Mouse (Mus musculus) layer of hippocampus, postnatal 25 days (tissue): Measurements from ENCODE around the gene Klhdc3. TPM values are rescaled to one million over a fixed set of nuclear protein-coding genes. Genes with fewer than 3 reads are reported as not detected.

Source experiments
- DNase-seq, 2 experiments: peaks; one replicate each; pipeline ENCODE4 v3.0.0; 2022; ENCODE audit warnings: mixed read lengths in 2 of 2, low spot score in 1 of 2; ENCODE audit errors: extremely low spot score in 1 of 2
- total RNA-seq, 2 experiments: library from RNA; stranded (reverse); gene quantifications; 2 replicates each; pipeline ENCODE4 v1.2.3; 2021

Klhdc3 gene
- 100 to 1,000 TPM; 180 to 197 TPM for total RNA-seq

- DNase-seq: peak; percentile 88
Measured at GRCm38 (mm10) chr17:46680760-46681373, at the start of gene Klhdc3. Gene Klhdc3 (minus strand): TSS chr17:46680914.

GRCm38 (mm10) chr17:46728904-46729318 lies 48.2 kb upstream of the Klhdc3 start, which contains the start of gene Gnmt:
Gene Gnmt (minus strand): TSS chr17:46729168.
- no peak for DNase-seq

GRCm38 (mm10) chr17:46728496-46728895 lies 47.8 kb upstream of the Klhdc3 start:
- DNase-seq: no peak

DNA sequence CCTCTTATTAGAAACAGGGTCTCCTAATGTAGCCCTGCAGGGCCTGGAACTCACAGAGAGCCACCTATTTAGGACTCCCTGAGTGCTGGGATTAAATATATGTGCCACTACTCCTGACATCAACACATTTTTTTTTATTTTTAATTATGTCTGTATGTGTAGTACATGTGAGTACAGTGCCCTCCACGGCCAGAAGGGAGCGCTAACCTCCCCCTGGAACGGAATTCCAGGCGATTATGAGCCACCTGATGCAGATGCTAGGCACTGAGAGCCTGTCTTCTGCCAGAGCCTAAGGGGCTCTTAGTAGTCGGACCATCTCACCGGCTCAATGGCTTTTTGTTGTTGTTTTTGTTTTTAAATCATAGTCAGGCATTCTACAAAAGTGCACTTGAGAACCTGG lies 47.3 kb upstream of the Klhdc3 start:
- peak in 1 of 2 experiments; percentile 31 for DNase-seq

GRCm38 (mm10) chr17:46727271-46727670 lies 46.6 kb upstream of the Klhdc3 start:
- DNase-seq: no peak

DNA sequence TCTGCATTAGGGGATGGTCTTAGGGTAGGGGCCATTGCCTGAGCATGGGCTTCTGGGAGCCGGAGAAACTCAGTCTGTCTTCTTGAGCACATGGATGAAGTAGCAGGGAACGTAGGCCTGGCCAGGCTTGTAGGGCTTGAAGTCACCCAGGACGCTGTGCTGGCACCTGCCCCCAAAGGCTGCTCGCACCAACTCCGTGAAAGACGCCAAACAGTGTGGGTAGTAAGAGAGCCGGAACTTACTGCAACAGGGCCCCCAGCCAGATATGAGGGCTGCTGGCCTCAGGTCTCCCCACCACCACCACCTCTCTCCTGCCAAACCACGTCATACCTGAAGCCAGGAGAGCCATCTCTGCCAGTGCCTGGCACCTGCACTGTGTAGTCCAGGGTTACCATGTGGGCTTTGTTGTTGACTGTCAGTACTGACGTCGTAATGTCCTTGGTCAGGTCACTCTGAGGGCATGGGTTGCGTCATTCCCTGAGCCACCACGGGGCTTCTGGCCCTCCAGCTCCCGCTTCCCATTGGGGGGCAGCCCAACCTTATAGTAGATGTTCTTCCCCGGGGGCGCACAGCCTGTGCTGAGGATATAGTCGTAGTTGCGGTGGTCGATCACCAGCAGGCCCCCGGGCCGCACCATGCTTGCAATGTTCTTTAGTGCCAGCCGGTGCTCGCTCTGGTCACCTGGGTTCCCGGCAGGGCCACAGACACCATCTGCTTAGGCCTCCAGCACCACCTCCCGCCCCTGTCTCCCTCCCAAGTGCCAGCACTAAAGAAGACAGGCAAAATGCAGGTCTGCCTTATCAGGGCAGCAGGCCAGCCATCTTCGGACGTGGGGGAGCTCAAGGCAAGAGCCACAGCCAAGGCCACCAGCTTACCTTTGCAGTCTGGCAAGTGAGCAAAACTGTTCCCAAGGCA lies 45.3 kb upstream of the Klhdc3 start:
- DNase-seq: no peak

GRCm38 (mm10) chr17:46725273-46725672 lies 44.6 kb upstream of the Klhdc3 start:
- DNase-seq: no peak

- no peak for DNase-seq
Measured at GRCm38 (mm10) chr17:46724477-46725084, 43.9 kb upstream of the Klhdc3 start.

DNA sequence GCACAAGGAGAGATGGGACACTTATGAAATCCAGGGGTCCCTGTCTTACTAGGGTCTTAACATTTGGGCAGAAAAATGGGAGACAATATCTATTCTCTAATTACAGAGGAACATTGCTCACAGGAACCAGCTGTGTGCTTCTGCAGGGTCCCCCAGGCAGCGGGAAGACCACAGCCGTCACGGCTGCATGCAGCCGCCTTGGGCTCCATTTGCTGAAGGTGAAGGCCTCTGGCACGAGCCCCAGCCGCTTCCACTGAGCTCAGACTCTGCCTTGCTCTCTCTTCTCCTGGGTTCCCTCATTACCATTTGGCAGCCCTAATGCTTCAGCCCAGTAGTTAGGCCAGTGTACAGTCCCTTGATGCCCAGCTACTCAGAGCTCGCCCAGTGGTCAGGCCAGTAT lies 40.4 kb upstream of the Klhdc3 start:
- DNase-seq: no peak

- DNase-seq: no peak
Measured at GRCm38 (mm10) chr17:46714756-46715481, 34.2 kb upstream of the Klhdc3 start.

- DNase-seq: no peak
Measured at GRCm38 (mm10) chr17:46713849-46714248, 33.1 kb upstream of the Klhdc3 start.

DNA sequence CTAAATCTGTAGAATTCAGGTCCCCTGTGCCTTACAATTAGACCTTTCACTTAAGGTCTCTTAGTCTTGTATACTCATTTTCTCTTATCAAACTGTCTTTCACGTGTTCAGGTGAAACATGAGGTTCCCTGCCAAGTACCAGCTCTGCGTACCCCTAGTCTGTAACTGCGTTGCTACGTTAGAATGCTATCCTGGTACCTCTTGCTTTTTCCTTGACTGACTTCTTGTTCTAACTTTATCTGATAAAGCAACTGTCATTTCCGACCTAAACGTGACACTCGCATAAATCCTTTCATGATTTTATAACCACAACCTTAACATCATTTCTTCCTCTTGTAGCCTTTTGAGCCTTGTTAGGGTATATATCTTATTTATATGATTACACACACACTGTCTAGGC lies 31.7 kb upstream of the Klhdc3 start:
- DNase-seq: no peak

- DNase-seq: peak in 1 of 2 experiments; percentile 41
Measured at GRCm38 (mm10) chr17:46711612-46712271, 31.0 kb upstream of the Klhdc3 start.

- DNase-seq: peak; percentile 82 to 86
Measured at GRCm38 (mm10) chr17:46710959-46711597, 30.4 kb upstream of the Klhdc3 start, which contains the start of gene Pex6. Gene Pex6 (plus strand): TSS chr17:46711463.

GRCm38 (mm10) chr17:46706375-46707089 lies 25.8 kb upstream of the Klhdc3 start:
- DNase-seq: no peak

DNA sequence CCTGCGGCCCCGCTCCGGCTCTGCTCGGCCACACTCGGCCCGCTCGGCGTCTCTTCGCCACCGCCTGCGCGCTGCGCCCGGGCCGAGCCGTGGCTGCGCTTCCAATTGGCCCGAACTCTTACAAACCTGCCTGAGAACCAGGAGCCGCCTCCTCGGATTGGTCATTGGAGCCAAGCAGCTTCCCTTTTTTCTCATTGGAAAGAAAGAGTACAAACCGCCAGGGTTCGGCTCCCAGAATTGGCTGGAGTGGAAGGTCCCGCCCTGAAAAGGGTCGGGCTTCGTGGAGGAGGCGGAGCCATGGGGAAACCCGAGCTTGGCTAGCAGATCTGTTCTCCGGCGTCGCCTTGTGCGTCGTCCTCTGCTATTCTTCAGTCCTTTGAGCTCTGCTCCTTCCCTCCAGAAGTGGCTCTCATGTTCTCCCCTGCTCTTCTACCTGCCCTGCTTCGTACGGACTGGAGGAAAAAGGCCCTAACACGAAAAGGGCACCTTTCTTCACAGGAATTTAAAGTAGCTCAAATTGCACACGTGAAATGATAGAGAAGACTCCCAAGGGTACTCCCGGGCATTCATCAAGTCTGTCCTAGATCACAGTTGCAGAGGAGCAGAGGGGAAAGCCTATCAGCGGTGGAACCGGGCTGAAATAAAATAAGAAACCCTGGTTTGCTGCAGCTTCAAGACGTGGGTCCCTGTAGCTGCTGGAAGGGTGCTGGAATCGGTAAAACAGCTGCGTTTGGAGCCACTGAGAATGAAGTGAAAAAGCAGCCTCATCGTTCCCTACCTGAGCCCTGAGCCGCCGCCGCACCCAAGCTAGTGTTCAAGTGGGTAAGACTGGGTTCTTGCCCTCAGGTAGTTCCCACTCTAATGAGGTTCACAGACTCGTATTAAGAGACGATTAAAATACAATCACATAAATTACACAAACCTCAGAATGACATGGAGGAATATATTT lies 24.4 kb upstream of the Klhdc3 start, which contains the start of gene Ppp2r5d:
Gene Ppp2r5d (minus strand): TSS at position 225 of the 949 bp plus-strand sequence.
- peak; percentile 79 to 84 for DNase-seq
